Mouse (Mus musculus) monocyte, adult 59 days (primary cell): ENCODE measurements around the gene Klrg1. TPM values are rescaled to one million over a fixed set of nuclear protein-coding genes. Genes with fewer than 3 reads are reported as not detected.

Source experiments
- total RNA-seq, 2 experiments: library from RNA; stranded (reverse); gene quantifications; one replicate each; pipeline ENCODE4 v1.2.4; 2023

Gene Klrg1
- total RNA-seq: not detected

DNA sequence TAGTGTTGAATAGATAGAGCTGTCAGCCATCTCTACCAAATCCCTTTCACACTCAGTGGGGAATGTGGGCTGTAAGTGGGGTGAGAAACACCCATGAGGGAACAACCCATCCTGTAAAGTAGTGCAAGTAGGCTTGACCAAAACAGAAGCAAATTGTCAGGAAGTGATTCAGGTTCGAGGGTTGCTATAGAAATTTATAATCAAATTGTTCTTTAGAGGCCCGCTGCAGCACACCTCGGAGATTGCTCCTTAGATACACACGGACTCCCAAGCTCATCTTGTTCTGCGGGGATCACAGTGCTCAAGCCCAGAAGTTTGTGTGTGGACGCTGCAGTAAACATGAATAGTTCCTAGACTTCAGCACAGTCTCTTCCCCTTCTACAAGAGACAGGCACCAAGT is at the start of gene Klrg1:
Klrg1 (minus strand) TSS at position 101 of the 400 bp plus-strand sequence.

DNA sequence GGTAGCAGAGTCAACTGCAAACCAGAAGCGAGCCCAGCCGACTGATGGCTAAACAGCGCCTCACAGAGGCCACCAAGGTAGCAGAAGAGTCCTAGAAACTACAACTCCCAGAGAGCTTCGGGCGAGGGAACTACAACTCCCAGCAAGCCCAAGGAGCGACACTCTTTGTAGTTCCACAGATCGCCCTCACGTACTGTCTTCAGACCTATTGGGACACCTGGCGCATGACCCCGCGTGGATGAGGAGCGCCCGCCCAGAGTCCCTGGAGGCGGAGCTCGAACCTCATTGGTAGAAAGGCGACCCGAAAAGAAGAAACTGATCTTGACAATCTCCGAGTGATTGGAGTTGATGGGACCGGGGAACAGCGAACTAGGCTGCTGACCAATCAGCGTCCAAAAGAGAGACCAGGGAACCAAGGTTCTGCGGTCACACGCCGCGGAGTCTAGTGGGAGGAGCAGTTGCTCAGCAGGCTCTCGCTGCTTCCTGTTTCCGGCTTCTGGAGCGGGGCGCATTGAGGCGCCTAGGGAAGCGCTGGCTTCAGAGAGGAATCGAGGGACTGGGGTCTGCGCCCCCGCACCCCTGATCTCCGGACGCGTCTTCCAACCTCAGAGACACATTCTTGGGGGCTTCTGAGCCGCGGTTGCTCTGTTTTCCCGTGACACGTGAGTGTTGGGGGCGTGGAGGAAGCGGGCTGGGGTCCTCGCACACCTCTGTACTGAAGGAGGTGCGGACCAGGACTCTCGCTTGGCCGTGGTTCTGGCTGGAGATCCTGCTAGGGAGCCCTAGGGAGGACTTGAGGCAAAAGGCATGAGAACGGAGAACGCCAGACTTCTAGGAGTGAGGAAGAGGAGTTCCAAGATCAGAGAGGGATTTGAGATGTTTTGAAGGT is 26.1 kb upstream of the Klrg1 start, which contains the start of gene M6pr:
M6pr (plus strand) TSS at position 216 of the 889 bp plus-strand sequence.

Other genes with a start within 250 kb of the Klrg1 start
- 100 to 1,000 TPM; 244 to 251 TPM for gene M6pr, start 25.8 kb upstream of the Klrg1 start, total RNA-seq
- 10 to 100 TPM; 14.9 to 17.6 TPM for gene Phc1, start 57.7 kb upstream of the Klrg1 start, total RNA-seq
- gene Rimklb, start 215.9 kb upstream of the Klrg1 start, total RNA-seq: not detected
- gene Mfap5, start 223.0 kb upstream of the Klrg1 start, total RNA-seq: under 1 TPM in 1 of 2 experiments, not detected in 1; 0.71 TPM